Mouse (Mus musculus): ENCODE measurements around the gene Baiap3.
"Not testable (repeated sequence)": the region's sequence is repeated elsewhere in the genome, so short reads cannot be mapped to it uniquely, and the experiment has no call there.

Gene Baiap3

DNA sequence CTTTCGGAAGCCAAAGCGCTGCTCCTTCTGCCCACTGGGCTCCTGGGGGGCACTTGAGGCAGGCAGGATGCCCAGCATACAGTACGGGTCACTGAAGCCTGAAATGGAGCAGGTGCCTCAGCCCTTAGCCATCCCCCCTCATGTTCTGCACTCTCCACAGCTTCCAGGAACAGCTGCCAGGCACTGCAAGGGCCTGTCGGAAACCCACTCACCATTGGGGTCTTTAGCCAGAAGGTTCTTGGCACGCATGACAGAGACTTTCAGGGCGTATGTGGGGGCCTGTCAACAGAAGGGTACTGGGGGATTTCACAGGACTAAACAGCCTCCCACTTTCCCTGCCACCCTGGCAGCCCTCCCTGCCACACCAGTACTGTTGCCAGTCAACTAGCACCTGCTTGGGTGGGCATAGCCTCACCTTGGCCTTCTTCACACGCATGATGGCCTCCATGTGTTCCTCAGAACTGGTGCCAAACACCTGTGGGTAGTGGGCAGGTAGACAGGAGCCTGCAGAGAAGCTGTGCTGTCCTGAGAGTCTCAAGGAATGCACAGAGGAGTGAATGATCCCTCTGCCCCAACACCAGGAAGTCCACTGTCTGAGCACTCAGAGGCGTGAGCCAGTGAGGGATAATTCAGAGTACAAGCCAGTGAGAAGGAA is 5.9 kb downstream of the Baiap3 start:
- in situ Hi-C loops (cut with MboI; ENCODE audit: unreplicated experiment in 2 of 2), result no loop called here

DNA sequence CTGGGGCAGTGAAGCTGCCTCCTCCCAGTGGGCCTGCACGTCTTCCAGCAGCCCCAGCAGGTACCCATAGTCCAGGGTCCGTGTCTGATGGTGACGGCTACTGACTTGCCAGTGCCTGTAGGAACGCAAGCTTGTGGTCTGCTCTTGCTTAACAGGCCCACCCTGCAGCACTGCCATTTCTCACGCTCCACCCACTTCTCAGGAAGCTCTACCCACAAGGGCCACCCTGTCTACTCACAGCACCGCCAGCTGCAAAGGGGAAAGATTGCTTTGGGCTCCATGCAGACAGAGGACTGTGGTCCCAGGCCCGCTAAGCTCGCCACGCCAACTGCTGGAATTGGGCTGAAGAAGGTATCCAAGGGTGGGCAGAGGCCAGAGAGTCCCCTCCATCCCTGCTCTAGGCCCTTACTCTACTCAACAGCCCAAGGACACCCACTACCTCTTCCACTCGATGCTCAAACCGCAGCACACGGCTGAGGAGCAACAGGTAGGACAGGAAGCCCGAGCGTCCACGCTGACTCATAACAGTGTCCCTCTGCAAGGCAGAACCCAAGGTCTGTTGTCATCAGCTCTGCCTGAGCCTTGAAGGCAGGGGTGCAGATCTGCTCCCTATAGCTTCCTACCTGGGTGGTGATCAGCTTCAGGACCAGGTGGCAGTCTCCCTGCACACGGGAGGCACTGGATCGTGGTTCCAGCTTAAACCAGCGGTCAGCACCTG is 8.0 kb downstream of the Baiap3 start:
- in situ Hi-C loops (cut with MboI; ENCODE audit: unreplicated experiment in 2 of 2), result no loop called here

DNA sequence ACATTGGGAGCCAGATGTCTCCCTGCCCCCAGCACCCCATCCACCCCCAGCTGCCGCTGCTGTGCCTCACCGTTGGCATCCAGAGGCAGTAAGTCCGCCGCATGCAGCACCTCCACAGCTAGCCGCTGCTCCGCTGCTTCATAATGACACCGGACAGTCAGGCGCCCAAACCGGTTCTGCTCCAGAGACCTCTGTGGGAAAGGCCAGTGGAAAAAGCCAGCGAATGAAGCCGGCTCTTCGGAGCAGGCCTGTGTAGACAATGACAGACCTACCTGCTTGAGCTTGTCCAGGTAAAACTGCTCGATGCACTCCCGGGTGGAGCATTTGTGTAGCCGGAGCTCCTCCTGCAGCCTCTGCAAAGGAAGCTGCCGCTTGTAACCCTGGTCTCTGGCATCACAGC is 11.9 kb downstream of the Baiap3 start:
- in situ Hi-C loops (cut with MboI; ENCODE audit: unreplicated experiment in 2 of 2), result no loop called here

- in situ Hi-C loops (cut with MboI; ENCODE audit: unreplicated experiment in 2 of 2), result no loop called here
Measured at GRCm38 (mm10) chr17:25243131-25243780, 12.9 kb downstream of the Baiap3 start.

- in situ Hi-C loops (cut with MboI; ENCODE audit: unreplicated experiment in 2 of 2), result no loop called here
Measured at GRCm38 (mm10) chr17:25239695-25240636, 16.2 kb downstream of the Baiap3 start, which contains the start of the genes Gnptg and Tsr3. Gene Gnptg (minus strand): TSS chr17:25240124. Gene Tsr3 (plus strand): TSS chr17:25240170.

- in situ Hi-C loops (cut with MboI; ENCODE audit: unreplicated experiment in 2 of 2), result no loop called here
Measured at GRCm38 (mm10) chr17:25235635-25236034, 20.5 kb downstream of the Baiap3 start.

DNA sequence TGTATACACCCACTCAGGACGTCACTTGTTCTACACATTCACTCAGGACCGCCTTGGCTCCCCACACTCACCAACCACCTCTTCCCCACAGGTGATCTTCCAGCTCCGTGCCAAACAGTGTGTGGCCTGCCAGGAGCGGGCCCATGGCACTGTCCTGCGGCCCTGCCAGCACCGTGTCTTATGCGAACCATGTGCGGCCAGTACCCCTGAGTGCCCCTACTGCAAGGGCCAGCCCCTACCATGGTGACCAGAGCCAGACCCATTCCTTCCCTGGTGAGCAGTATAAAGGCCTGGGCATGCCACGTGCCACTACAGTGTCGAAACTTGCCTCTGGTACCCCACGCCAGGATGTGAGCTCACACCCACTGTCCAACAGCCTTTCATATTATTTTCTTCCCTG is 24.5 kb downstream of the Baiap3 start:
- in situ Hi-C loops (cut with MboI; ENCODE audit: unreplicated experiment in 2 of 2), result not testable (repeated sequence)

GRCm38 (mm10) chr17:25230700-25231099 is 25.5 kb downstream of the Baiap3 start:
- in situ Hi-C loops (cut with MboI; ENCODE audit: unreplicated experiment in 2 of 2), result no loop called here

- in situ Hi-C loops (cut with MboI; ENCODE audit: unreplicated experiment in 2 of 2), result not testable (repeated sequence)
Measured at GRCm38 (mm10) chr17:25230014-25230655, 26.0 kb downstream of the Baiap3 start.

DNA sequence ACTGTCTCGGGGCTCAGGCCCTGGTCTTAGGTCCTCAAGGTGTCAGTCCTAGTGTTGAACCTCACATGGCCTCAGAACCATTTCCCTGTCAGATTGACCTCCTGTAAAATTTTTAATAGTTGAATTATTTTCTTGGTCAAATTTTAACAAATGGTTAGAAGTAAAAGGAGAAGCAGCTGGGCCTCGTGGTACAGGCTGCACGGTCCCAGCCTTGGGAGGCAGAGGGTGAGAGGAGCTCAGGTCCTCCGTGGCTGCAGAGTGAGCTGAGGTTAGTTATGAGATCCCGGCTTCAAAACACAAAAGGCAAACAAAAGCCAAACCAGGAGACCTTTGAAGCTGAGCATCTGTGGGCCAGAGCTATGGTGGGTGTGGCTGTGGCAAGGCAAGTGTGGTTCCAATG is 28.2 kb downstream of the Baiap3 start:
- in situ Hi-C loops (cut with MboI; ENCODE audit: unreplicated experiment in 2 of 2), result no loop called here

DNA sequence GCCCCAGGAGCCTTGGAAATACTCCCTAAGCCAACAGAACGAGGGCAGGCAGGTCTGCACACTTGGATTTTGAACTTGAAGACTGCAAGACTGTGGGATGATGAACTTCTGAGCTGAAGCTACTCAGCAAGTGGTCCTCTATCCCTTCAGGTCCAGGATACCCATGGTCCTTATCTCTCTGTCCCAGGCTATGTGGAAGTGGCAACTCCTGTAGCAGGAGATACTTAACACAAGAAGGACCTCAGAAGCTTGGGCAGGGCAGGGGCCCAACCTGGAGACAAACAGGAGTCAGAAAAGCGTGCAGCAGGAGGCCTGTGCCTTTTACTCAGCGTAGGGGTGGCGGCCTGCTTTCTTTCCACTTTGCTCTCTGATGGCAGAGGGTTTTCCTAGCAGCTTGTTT is 30.5 kb downstream of the Baiap3 start:
- in situ Hi-C loops (cut with MboI; ENCODE audit: unreplicated experiment in 2 of 2), result no loop called here

- in situ Hi-C loops (cut with MboI; ENCODE audit: unreplicated experiment in 2 of 2), result no loop called here
Measured at GRCm38 (mm10) chr17:25224586-25225222, 31.5 kb downstream of the Baiap3 start.

DNA sequence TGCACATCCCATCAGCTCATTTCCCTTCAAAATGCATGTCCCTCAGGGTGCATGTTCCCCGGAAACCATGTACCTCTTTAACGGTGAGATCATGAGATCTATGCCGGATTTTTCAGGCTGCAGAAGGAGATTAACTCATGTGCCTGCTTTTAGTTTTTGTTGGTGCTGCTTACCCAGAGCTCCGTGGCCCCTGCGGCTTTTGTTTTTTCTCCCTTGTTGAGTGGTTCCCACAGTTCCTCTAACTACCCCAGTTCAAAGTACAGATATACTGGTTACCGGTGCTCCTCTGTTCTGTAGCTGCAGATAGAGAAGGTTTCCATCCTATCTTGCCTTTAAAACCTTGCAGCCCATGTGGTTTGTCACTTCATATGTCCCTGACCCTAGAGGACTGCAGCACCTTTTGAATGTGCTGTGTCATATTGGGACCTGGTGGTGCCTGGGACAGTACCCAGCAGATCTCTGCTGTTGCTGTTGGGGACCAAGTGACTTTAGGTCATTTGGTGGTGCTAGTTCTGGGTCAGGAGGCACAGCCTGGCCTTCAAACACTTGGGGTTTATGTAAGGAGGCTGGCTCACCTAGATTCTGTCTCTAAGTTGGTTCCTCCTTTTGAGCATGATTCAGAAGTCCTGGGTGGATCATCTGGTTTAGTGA is 33.1 kb downstream of the Baiap3 start:
- in situ Hi-C loops (cut with MboI; ENCODE audit: unreplicated experiment in 2 of 2), result no loop called here

GRCm38 (mm10) chr17:25222504-25222940 is 33.6 kb downstream of the Baiap3 start:
- in situ Hi-C loops (cut with MboI; ENCODE audit: unreplicated experiment in 2 of 2), result not testable (repeated sequence)

DNA sequence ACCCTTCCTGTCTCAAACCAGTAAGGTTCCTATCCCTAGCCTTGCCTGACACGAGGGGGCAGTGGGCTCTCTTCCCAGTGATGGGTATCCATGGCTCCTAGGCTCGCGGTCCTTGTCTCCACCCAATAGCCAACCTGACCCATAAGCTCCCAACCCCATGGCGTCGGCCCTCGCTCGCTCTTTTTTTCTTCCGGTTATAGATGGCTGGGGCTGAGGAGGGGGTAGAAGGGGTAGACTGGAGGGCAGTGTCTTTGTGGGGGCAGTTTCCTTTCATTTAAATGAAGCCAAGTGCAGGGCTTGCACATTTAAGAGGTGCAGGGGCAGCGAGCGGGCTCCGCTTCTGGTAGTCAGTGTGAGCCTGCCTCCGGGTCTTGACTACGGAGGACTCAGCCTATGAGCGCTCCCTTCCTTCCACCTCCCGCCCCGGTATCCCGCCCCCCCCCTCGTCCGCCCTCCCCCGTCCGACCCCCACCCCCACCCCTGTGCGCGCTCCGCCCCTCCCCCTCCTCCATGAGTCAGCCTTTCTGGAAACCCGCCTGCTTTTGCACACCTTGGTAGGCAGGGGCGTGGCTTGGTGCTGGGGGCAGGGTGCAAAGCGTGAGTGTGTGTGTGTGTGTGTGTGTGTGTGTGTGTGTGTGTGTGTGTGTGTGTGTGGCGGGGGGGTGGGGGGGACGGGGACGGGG is 34.2 kb downstream of the Baiap3 start:
- in situ Hi-C loops (cut with MboI; ENCODE audit: unreplicated experiment in 2 of 2), result no loop called here

DNA sequence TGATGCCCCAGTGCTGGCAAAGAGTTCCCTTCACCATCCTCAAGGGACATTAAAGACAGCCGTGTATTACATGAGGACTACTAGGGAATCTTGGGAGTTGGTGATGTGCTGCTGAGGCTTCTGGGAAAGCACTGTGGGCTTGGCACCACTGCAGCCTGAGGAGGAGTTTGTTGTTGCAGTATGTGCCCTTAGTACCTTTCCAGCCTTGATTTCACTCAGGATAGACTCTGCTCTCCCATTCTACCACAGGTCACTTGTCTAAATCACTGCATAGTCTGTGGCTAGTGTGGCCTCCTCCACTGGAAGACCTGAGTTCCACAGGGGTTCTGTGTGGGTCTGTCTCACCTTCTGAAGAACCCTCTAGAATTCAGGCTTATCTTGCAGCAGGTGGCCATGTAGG is 35.4 kb downstream of the Baiap3 start:
- in situ Hi-C loops (cut with MboI; ENCODE audit: unreplicated experiment in 2 of 2), result no loop called here

- in situ Hi-C loops (cut with MboI; ENCODE audit: unreplicated experiment in 2 of 2), result no loop called here
Measured at GRCm38 (mm10) chr17:25219492-25220295, 36.5 kb downstream of the Baiap3 start.

DNA sequence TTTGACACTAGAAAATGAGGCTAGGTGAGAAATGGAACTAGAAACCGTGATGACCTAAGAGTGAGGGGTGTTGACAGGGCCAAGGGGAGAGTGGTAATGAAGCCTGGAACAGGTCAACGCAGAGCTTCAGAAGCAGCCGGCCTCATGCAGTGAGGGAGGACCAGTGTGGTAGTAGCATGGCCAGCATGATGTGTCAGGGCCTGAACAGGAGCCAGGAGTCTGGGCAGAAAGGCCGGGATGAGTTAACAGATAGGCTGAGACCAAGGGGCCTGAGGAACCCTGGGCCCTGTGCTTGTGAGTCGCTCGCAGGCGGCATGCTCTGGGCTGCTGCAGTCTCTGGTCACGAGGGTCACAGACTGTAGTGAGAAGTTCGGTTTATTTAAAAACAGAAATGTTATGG is 37.2 kb downstream of the Baiap3 start:
- in situ Hi-C loops (cut with MboI; ENCODE audit: unreplicated experiment in 2 of 2), result no loop called here

Data from v-Abl transformed pro-B cells (cell line).